8 mouse cellular contexts compared by ENCODE assay signal in the genomic region with DNA sequence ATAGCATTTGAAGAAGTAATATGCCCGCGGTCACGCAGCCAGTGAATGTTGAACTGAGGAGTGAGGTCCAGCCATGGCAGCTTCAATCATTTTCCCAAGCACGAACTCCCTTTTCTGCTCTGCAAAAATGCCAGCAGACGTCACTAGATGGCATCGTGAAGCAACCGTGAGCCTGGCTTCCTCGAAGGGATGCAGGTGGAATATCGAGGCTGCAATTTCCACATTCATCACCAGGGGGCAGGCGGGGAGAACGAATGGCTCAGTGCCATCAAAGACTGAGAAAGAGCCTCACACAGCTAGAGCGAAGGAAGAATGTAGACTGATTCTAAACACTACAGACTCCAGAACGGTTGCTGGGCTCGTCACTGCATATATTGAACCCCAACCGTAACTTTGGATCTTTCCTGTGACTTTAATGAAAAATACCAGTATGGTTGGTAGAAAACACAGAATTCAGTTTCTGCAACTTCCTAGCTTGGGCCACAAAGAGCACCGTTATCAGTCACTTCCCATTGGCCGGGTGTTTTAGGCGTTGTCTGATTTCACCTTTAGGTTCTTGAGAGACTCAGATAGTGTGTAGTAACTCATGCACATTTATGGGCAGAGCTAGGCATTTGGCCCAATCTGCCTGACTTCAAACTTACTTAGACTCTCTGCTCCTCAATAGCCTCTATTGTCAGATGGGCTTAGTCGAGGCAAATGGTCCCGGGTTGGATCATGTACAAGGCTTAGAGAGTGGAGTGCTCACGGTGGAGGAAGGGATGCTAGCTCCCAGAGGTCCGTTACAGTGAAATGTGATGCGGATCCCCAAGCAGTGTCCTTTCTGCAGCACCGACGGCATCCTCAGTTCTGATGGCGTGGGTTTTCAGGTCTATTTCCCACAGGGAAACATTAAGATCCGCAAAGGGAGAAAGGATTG. TPM values are rescaled to one million over a fixed set of nuclear protein-coding genes. Genes with fewer than 3 reads are reported as not detected.
DNase-seq lines count a peak whose midpoint lies in the region; ATAC-seq and TF ChIP-seq lines count a peak whose summit lies in the region.

No protein-coding gene starts in this region.

- H3K36me3 ChIP-seq in embryonic facial prominence, embryonic 14.5 days (ENCODE audit: control insufficient read depth, insufficient read depth, low read length), result no peaks in the 10 kb centered on the region
- H3K36me3 ChIP-seq in limb, embryonic 12.5 days, result no peaks in the 10 kb centered on the region
- H3K36me3 ChIP-seq in midbrain, postnatal 0 days (ENCODE audit: insufficient read depth, low read length), result no peaks in the 10 kb centered on the region

- H3K9me3 ChIP-seq in embryonic facial prominence, embryonic 14.5 days (ENCODE audit: control insufficient read depth, low read length), result no peaks in the 10 kb centered on the region
- H3K9me3 ChIP-seq in limb, embryonic 12.5 days, result peaks cover 11% of the 10 kb centered on the region; the same call in 1 of the 2 replicates
- no peaks in the 10 kb centered on the region for H3K9me3 ChIP-seq in midbrain, postnatal 0 days (ENCODE audit: low read length)

- peak; percentile 87 for ATAC-seq in embryonic facial prominence, embryonic 14.5 days (ENCODE audit: low read depth)
- peak; percentile 55 for ATAC-seq in limb, embryonic 12.5 days (ENCODE audit: insufficient number of reproducible peaks, insufficient read depth, low FRiP score, low TSS enrichment, low read depth)
- peak; percentile 83 for ATAC-seq in midbrain, postnatal 0 days (ENCODE audit: low FRiP score)

- no peaks in the 10 kb centered on the region for H3K27me3 ChIP-seq in embryonic facial prominence, embryonic 14.5 days (replicated peaks; ENCODE audit: control insufficient read depth, insufficient read depth, low read length)
- no peaks in the 10 kb centered on the region for H3K27me3 ChIP-seq in limb, embryonic 12.5 days
- no peaks in the 10 kb centered on the region for H3K27me3 ChIP-seq in midbrain, postnatal 0 days (ENCODE audit: insufficient read depth, low read length)

- no peak overlapping the region for H3K27ac ChIP-seq in embryonic facial prominence, embryonic 14.5 days (replicated peaks; ENCODE audit: low read depth, low read length)
- H3K27ac ChIP-seq in limb, embryonic 12.5 days, result no peak overlapping the region
- no peak overlapping the region for H3K27ac ChIP-seq in midbrain, postnatal 0 days (ENCODE audit: low read depth, low read length)

- no peak overlapping the region for H3K4me2 ChIP-seq in embryonic facial prominence, embryonic 14.5 days (ENCODE audit: low read depth, low read length)
- no peak overlapping the region for H3K4me2 ChIP-seq in limb, embryonic 12.5 days
- H3K4me2 ChIP-seq in midbrain, postnatal 0 days (ENCODE audit: low read depth, low read length, poor library complexity, severe bottlenecking), result no peak overlapping the region

- H3K4me1 ChIP-seq in embryonic facial prominence, embryonic 14.5 days (ENCODE audit: control insufficient read depth, insufficient read depth, low read length), result peaks cover 3% of the 10 kb centered on the region; the same call in 1 of the 2 replicates
- no peaks in the 10 kb centered on the region for H3K4me1 ChIP-seq in limb, embryonic 12.5 days (replicated peaks)
- no peaks in the 10 kb centered on the region for H3K4me1 ChIP-seq in midbrain, postnatal 0 days (ENCODE audit: insufficient read depth, low read length)

- no peak overlapping the region for H3K9ac ChIP-seq in embryonic facial prominence, embryonic 14.5 days (ENCODE audit: low read depth, low read length)
- no peak overlapping the region for H3K9ac ChIP-seq in limb, embryonic 12.5 days (replicated peaks)
- no peak overlapping the region for H3K9ac ChIP-seq in midbrain, postnatal 0 days (replicated peaks; ENCODE audit: low read length, poor library complexity, severe bottlenecking)

- TF ChIP-seq CTCF in midbrain, postnatal 0 days (IDR thresholded peaks at IDR 0.05), result peak; percentile 100

- DNase-seq in 3T3-L1 (ENCODE audit: low read depth, low spot score), result peak; percentile 94
- peak; percentile 92 to 93 for DNase-seq in adrenal gland, postnatal 36 days
- DNase-seq in embryonic facial prominence, embryonic 14.5 days (ENCODE audit: low spot score), result peak; percentile 92
- DNase-seq in heart, adult 8-10 months (ENCODE audit: low spot score), result peak; percentile 93
- DNase-seq in kidney, adult 8-10 months, result peak; percentile 93 to 99
- peak; percentile 95 for DNase-seq in midbrain, postnatal 0 days (ENCODE audit: low spot score)
- DNase-seq in spleen, postnatal 14 days (ENCODE audit: low spot score in 2 of 2), result peak; percentile 77 to 79

- 40% methylated on average over 27 of the region's 27 CpGs for WGBS in embryonic facial prominence, embryonic 14.5 days
- 43% methylated on average over 27 of the region's 27 CpGs for WGBS in limb, embryonic 12.5 days
- WGBS in midbrain, postnatal 0 days, result 32% methylated on average over 27 of the region's 27 CpGs

- H3K4me3 ChIP-seq in embryonic facial prominence, embryonic 14.5 days (ENCODE audit: low read depth, low read length), result no peak overlapping the region
- no peak overlapping the region for H3K4me3 ChIP-seq in limb, embryonic 12.5 days (replicated peaks)
- H3K4me3 ChIP-seq in midbrain, postnatal 0 days (ENCODE audit: low read depth, low read length), result no peak overlapping the region

RNA-seq across cellular contexts. Expression of a gene that starts 24.4 kb away (rescaled TPM):
- 1 to 10 TPM; 7.8 to 8.7 TPM for total RNA-seq in adrenal gland, postnatal 36 days (2021)
- 31.4 and 34.7 TPM in 2 replicates for polyA plus RNA-seq in embryonic facial prominence, embryonic 14.5 days (2014; fragmentation: Nextera tagmentation; extraction: Ambion mirVana)
- total RNA-seq in heart, adult 8-10 months (2022), result 10 to 100 TPM; 12.3 to 22.6 (median 17.7) TPM
- 21.4 and 22.8 TPM in 2 replicates for polyA plus RNA-seq in limb, embryonic 12.5 days (2016; fragmentation: Nextera tagmentation; extraction: Ambion mirVana)
- total RNA-seq in midbrain, postnatal 0 days (2014; rRNA removed), result 27.0 and 42.3 TPM in 2 replicates
- polyA plus RNA-seq in midbrain, postnatal 0 days (2015; fragmentation: Nextera tagmentation; extraction: Ambion mirVana), result 23.5 and 24.6 TPM in 2 replicates
